Mouse (Mus musculus): ENCODE measurements at regions not wholly inside any gene's neighbourhood (a gene's known extent, or its start where the extent isn't known, plus 50 kb on each side); places are given as distances from the start of the nearest gene placed in this dataset.

- DNase-seq (ENCODE audit: low spot score), result peak; percentile 63
Observed at GRCm38 (mm10) chr15:68445341-68445740, 1944.6 kb upstream of the Lrrc6 start.

GRCm38 (mm10) chr15:68440636-68441035 lies 1939.9 kb upstream of the Lrrc6 start:
- DNase-seq (ENCODE audit: low spot score), result no peak

- no peak for DNase-seq (ENCODE audit: low spot score)
Observed at GRCm38 (mm10) chr15:68435961-68436360, 1935.3 kb upstream of the Lrrc6 start.

DNA sequence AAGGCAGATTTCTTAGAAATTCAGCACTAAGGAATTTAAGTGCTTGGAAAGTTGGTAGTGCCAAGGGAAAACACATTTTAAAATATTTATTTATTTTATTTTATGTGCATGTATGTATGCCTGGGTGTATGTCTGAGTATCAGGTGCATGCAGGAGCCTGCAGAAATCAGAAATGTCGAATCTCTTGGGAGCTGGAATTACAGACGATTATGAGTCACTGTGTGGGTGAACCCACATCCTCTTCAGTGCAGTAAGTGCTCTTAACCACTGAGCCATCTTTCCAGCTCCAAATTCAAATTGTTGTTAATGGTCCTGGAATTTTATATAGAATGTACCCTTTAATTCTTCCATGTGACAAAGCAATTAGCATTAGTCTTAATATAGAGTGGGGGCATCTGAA lies 1930.5 kb upstream of the Lrrc6 start:
- no peak for DNase-seq (ENCODE audit: low spot score)

DNA sequence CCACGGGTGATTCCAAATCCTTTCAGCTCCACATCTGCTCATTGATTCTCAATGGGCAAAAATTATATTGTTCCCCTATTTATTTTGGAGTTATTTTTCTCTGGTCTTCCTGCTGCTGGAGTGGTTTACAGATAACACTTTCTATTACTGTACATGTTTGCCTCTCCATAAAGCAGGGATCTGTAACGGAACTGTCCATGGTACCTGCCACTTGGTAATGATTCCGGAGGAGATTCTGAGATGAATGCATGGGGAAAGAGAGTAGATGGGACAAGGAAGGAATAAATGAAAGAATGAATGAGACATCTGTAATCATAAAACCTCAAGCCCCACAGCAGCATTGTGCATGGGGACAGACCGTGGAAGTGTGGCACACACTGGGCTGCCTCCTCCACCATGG lies 1929.8 kb upstream of the Lrrc6 start:
- no peak for DNase-seq (ENCODE audit: low spot score)

DNA sequence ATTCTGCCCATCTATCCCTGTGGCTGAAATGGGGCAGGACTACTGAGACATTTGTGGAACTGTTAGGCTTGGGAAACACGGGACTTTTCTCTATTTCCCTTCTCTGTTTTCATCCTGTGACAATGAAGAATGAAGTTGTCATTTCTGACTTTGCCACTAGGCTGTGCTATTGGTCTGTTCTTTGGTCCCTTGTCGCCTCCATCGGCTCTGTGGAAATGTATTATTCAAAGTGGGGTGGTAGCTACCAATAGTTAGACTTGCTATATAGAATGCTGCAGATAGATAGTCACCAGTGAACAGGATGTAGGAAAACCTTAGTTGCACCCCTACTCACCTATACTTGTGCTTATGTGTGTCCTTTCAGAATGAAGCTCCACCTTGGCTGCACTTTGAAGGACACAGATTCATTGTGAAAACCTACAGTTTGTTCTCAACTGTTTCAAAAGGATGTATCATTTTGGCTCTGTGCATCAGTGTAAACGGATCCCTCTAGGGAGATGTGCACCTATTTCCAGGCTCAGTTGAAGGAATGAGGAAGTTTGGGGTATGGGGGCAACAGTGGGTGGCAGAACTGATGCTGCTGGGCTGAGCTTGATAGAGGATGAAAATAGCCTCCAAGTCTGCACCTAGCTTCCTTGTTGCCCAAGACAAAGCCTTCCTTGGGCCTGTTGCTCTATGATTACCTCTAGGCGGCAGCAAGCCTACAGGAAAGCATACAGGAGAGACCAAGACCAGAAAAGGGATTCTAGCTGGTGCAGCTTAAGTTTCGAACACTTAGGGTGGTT lies 1927.9 kb upstream of the Lrrc6 start:
- peak; percentile 95 for DNase-seq (ENCODE audit: low spot score)

DNA sequence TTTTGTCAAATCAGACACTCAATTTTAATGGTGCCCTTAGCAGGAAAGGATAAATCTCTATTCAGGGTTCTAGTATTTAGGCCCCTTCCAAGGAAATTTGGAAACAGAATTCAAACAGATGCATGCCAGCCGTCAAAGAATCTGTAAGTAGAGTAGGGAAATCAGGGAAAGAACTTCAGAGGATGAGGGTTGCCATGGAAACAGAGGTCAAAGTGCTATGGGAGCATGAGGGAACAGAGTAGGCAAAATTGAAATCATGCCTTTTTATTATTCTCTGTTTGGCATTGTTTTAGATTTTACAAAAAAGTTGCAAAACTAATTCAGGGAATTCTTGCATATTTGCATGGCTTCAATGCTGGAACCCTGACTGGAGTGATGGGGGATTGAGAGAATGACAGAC lies 1916.4 kb upstream of the Lrrc6 start:
- DNase-seq (ENCODE audit: low spot score), result no peak

DNA sequence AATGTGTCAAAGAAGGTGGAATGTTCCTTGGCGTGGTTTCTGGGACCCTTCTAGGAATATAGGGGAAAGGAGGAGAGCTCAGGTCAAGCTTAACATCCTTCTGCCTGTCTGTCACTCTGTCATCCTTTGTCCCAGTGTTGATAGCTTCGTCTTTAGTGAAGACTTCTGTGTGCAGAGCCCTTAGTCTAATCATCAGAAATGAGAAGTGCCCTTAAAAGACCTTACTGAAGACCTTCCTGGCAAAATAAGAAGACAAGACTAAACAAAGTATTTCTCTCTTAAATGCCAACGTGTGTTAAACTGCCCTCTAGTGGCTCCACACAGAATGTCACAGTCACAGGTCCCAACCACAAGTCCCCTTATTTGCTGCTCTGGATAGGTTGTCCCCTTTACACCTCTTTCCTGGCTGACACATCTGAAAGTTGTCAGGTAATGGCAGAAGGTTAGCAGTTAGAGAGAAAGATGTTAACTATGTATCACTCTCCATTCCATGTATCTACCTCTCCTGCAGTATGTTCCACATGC lies 1914.8 kb upstream of the Lrrc6 start:
- peak; percentile 54 for DNase-seq (ENCODE audit: low spot score)

GRCm38 (mm10) chr15:68414047-68414446 lies 1913.3 kb upstream of the Lrrc6 start:
- DNase-seq (ENCODE audit: low spot score), result no peak

GRCm38 (mm10) chr15:68412697-68413096 lies 1912.0 kb upstream of the Lrrc6 start:
- DNase-seq (ENCODE audit: low spot score), result no peak

GRCm38 (mm10) chr15:68412156-68412555 lies 1911.4 kb upstream of the Lrrc6 start:
- DNase-seq (ENCODE audit: low spot score), result no peak

GRCm38 (mm10) chr15:68403554-68404070 lies 1902.9 kb upstream of the Lrrc6 start:
- DNase-seq (ENCODE audit: low spot score), result no peak

DNA sequence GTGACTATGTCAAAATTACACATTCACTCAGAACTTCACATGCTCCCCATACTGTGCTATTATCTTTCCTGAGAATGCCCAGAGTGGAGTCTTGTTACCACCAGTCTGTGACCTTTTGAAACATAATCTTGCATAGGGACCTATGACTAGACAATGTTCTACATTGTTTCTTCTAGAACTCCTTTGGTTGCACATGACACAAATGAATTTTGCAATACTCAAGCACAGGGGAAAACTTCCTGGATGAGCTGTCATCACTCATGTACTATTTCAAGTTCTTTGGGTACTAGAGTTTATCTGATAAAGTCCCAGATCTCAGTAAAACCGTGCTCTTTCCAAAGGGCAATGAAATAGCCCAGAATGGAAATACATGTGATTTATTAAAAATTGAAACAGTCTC lies 1901.0 kb upstream of the Lrrc6 start:
- DNase-seq (ENCODE audit: low spot score), result no peak

DNA sequence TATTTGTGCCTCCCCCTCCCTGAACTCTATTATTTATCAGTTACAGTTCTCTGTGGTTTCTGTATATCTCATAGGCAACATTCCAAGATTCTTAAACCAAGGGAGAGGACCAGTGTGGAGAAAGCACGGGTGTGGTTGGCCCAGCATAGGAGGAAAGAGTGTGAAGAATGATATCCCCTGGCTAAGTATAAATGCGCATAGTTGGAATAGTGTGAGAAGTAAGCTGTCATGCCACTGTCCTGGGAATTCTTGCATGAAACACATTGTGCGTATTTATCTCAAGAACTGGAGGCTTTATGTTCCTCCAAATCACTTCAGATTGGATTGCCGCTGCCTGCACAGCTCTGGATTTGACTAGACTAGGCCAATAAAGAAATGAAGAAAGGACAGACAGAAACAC lies 1900.3 kb upstream of the Lrrc6 start:
- DNase-seq (ENCODE audit: low spot score), result no peak

GRCm38 (mm10) chr15:68396566-68396965 lies 1895.9 kb upstream of the Lrrc6 start:
- no peak for DNase-seq (ENCODE audit: low spot score)

DNA sequence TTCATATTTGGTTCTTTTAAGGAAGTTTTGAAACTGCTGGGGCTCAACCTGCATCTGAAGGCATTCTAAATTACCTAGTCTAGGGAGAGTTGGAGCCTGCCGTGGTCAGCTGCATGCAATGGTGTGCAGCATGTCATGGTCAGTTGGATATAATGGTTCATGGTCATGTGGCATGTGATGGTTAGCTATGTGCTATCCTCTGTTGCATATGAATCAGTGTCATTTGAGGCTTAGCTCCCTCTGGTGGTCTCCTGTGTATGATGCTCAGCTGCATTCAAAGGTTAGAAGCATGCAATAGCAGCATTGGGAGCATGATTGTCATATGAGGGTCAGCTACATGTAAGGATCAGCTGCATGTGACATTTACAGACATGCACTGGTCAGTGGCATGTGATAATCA lies 1894.0 kb upstream of the Lrrc6 start:
- DNase-seq (ENCODE audit: low spot score), result peak; percentile 30

DNA sequence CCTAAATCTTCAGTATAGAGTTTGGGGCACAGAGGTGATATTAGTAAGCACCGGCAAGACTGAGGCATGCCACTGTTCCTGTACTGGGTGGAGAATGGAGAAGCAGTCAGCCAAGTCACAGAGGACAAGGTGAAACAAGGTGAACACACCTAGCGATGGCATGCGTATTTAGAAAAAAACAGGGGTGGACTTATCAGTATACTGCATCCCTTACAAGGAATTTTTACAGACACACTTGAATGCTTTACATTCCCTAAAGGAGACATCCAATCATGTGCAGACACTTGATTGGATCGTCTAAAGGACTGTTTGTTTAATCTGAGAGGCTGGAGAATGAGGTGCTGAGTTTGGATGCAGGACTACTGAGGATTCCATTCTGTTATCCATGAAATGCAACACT lies 1893.4 kb upstream of the Lrrc6 start:
- no peak for DNase-seq (ENCODE audit: low spot score)

- DNase-seq (ENCODE audit: low spot score), result no peak
Observed at GRCm38 (mm10) chr15:68391737-68392136, 1891.0 kb upstream of the Lrrc6 start.

DNA sequence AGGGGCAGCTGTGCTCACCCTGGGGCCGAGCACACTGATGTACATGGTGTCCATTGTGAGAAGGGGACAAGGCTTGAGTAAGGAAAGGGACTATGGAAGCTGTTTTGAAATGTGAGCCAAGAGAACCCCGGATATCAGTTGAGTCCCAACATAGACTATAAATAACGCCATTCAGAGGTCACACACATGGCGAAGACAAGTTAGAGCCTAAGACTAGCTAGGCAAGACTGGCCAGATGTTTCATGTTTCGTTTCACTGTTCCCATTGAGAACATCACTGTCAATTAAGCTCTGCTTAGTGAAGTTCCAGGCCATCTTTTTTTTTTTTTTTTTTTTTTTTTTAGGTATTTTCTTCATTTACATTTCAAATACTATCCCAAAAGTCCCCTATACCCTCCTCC lies 1889.1 kb upstream of the Lrrc6 start:
- no peak for DNase-seq (ENCODE audit: low spot score)

- no peak for DNase-seq (ENCODE audit: low spot score)
Observed at GRCm38 (mm10) chr15:68387349-68388065, 1886.8 kb upstream of the Lrrc6 start.

DNA sequence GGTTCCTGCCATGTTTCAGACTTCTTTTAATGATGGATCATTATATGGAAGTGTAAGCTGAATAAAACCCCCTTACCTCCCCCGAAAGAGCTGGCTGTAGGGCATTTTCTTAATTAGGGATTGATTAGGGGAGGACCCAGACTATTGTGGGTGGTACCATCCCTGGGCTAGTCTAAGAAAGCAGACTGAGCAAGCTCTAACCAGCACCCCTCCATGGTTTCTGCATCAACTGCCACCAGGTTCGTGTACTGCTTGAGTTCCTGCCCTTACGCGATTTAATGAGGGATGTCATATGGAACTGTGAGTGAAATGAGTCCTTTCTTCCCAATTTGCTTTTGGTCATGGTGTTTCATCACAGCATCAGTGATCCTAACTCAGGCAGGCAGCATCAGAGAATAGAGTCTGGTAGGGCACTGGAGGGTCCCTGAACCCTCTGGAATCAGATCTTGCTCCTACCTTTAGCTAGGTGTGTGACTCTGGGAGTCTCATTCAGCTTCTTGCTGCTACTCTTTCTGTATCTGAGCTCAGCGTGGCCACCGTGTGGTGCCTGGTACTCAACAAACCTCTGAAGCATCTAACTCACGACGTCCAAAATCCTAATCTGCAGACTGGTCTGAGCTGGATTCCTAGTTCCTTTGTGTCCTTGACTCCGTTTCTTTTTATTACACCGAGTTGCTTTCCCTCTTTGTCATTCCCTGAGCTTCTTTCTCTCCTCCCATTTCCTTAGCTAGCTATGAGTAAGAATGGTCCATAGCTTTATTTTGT lies 1884.0 kb upstream of the Lrrc6 start:
- DNase-seq (ENCODE audit: low spot score), result no peak

- no peak for DNase-seq (ENCODE audit: low spot score)
Observed at GRCm38 (mm10) chr15:68375166-68375565, 1874.5 kb upstream of the Lrrc6 start.
